1 mouse cellular context compared by ENCODE assay signal in genomic region chr9:108047601-108048565, GRCm38 (mm10).
A peak's percentile ranks its signal among the peaks of the same experiment; 100 is the strongest.
TF ChIP-seq lines count a peak whose summit lies in the region.

No protein-coding gene starts in this region.

TF ChIP-seq in MEL, 35 proteins besides CTCF, POLR2A, EP300 and RAD21 (continued from another document):
- TF ChIP-seq USF1 (IDR thresholded peaks at IDR 0.05; ENCODE audit: low read depth, low read length): peak; percentile 40; the same call in 1 of the 2 replicates
- TF ChIP-seq SIN3A (IDR thresholded peaks at IDR 0.05; ENCODE audit: low read length): no peak
- no peak for TF ChIP-seq POLR2AphosphoS5 (IDR thresholded peaks at IDR 0.05; ENCODE audit: borderline replicate concordance, low read depth, low read length)
